Mouse (Mus musculus) adipocyte (in vitro differentiated cells): ENCODE data around the gene 2410131K14Rik.

Experiments used
- DNase-seq: peaks from one replicate; pipeline ENCODE4 v3.0.0-alpha.2; 2016; ENCODE audit warnings: low spot score

Gene 2410131K14Rik

DNA sequence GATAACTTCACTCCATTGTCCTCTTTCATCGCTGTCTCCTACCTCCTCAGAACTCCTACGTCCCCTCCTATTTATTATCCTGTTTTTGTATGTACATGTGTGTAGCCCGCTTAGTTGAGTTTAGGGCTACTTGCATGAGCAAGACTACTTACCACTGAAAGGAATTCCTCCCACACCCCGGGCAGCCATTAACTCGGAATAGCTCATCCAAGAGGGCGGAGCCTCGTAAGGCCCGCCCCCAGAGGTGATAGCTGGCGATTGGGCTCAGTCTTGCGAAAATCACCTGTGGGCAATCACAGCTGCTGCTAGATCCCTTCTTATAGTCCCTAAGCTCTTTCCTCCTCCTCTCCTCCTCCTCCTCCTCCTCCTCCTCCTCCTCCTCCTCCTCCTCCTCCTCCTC, 66.2 kb downstream of the 2410131K14Rik start:
- no peak for DNase-seq

DNA sequence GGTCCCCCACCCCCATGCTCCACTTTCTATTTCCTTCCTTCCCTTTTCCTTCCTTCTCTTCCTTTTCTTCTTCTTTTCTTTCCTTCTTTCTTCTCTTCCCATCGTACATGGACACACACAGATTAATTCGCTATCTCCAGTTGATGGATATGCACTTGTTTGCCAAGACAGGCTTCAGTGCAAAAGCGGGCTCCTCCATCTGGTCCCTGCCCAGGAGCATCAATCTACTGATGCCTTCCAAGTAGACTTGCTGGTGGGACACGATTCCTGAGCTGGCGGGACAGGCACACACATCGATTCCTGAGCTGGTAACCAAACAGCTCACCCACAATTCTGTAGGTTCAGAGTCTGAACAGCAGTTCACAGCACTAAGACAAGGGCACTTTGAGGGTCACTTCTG, 68.7 kb downstream of the 2410131K14Rik start:
- DNase-seq, result no peak
